Mouse (Mus musculus) olfactory bulb, adult 2 months (tissue): Measurements from ENCODE around the gene Tmed5.

Experiments used
- CTCF ChIP-seq: fragments of 200-500 bp; IDR thresholded peaks from 2 replicates; pipeline ENCODE4 v1.5.1; 2012; ENCODE audit warnings: low read depth, mild to moderate bottlenecking, low read length, moderate library complexity; ENCODE audit not compliant: insufficient read depth
- POLR2A ChIP-seq: fragments of 200-500 bp; IDR thresholded peaks from 2 replicates; pipeline ENCODE4 v1.6.1; 2012; ENCODE audit warnings: mild to moderate bottlenecking, low read depth, low read length, moderate library complexity; ENCODE audit not compliant: insufficient read depth

DNA sequence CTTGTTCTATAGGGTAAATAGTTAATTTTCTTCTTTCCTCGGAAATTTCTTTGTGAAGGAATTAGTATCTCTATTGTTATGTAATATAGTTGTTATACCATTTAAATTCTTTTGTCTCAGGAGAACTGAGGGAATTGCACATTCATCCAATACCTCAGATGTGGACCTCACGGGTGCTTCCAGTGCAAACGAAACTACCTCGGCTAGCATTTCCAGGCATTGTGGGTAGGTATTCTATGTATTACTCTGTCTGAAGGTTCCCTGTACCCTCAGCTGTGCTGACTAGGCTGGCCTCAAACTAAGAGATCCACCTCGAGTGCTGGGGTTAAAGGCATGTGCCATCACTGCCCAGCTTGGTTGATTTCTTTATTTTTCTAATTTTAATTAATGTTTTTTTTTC, 28.1 kb downstream of the Tmed5 start:
- TF ChIP-seq CTCF: no peak
- no peak for TF ChIP-seq POLR2A
